Mouse (Mus musculus): Measurements from ENCODE around the gene Acsl3.

Gene Acsl3

GRCm38 (mm10) chr1:78742198-78742597 lies 84.6 kb downstream of the Acsl3 start:
- DNase-seq (ENCODE audit: low read depth) = no peak

DNA sequence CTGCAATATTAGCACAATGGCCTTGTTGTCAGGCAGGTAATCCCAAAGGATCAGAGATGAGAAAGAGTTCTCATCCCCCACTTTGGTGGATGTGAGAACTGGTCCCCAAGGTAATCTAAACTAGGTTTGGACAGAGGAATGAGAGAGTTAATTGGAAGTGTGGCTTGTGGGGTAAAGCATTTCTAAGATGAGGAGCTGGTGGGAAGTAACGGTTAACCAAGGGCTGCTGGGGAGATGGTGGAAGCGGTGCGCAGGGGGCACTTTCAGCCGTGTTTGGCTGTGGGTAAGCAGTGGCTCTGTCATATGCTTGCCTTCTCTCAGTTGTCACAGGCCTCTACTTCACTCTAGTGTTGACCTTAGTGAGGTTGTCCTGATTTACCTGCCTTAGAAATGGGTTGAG lies 85.7 kb downstream of the Acsl3 start:
- DNase-seq (ENCODE audit: low read depth) = no peak

GRCm38 (mm10) chr1:78745230-78745777 lies 87.7 kb downstream of the Acsl3 start:
- no peak for DNase-seq (ENCODE audit: low read depth)
